Mouse (Mus musculus): ENCODE measurements around the gene Gm17428. TPM values are rescaled to one million over a fixed set of nuclear protein-coding genes. Genes with fewer than 3 reads are reported as not detected.

Gm17428 gene
- total and polyA plus RNA-seq, 3 experiments, result not detected

- Histone ChIP-seq H3K4me3 (no peak overlapping the region), H3K4me1 (ENCODE audit: control insufficient read depth, insufficient read depth, low read length) (peaks cover 13% of the 10 kb centered on the region), H3K27ac (peak overlapping the region; percentile 93), H3K36me3 (ENCODE audit: control insufficient read depth, insufficient read depth, low read length) (no peaks in the 10 kb centered on the region), H3K27me3 (ENCODE audit: control insufficient read depth, insufficient read depth, low read length) (no peaks in the 10 kb centered on the region), H3K9ac (ENCODE audit: low read depth, low read length) (no peak overlapping the region), H3K79me2 (replicated peaks; ENCODE audit: control insufficient read depth, insufficient read depth, low read length) (no peaks in the 10 kb centered on the region)
- TF ChIP-seq EP300 (IDR thresholded peaks at IDR 0.05; ENCODE audit: insufficient read depth, low read depth, low read length) (0 out of 2 replicates have a peak, but pooled peaks have one; percentile 60), CTCF (IDR thresholded peaks at IDR 0.05) (no peak), POLR2A (IDR thresholded peaks at IDR 0.05; ENCODE audit: insufficient read depth, low read depth, low read length) (peak; percentile 62; the same call in 1 of the 2 replicates)
- DNase-seq, result peak in 1 of 2 experiments; percentile 36
- intact Hi-C loops (cut with DNase I), result no loop called here
- 13% methylated on average over 7 of the region's 7 CpGs for WGBS
Observed at GRCm38 (mm10) chr14:55002687-55003120, 26.0 kb downstream of the Gm17428 start.

- Histone ChIP-seq H3K27ac (peak overlapping the region; percentile 93), H3K4me1 (ENCODE audit: control insufficient read depth, insufficient read depth, low read length) (peaks cover 13% of the 10 kb centered on the region), H3K79me2 (replicated peaks; ENCODE audit: control insufficient read depth, insufficient read depth, low read length) (no peaks in the 10 kb centered on the region), H3K27me3 (ENCODE audit: control insufficient read depth, insufficient read depth, low read length) (no peaks in the 10 kb centered on the region), H3K4me3 (no peak overlapping the region), H3K36me3 (ENCODE audit: control insufficient read depth, insufficient read depth, low read length) (no peaks in the 10 kb centered on the region), H3K9ac (ENCODE audit: low read depth, low read length) (peak overlapping the region; percentile 22; the same call in 1 of the 2 replicates)
- TF ChIP-seq POLR2A (IDR thresholded peaks at IDR 0.05; ENCODE audit: insufficient read depth, low read depth, low read length) (peak; percentile 68), CTCF (IDR thresholded peaks at IDR 0.05) (no peak), EP300 (IDR thresholded peaks at IDR 0.05; ENCODE audit: insufficient read depth, low read depth, low read length) (peak; percentile 87)
- intact Hi-C loops (cut with DNase I), result no loop called here
- DNase-seq, result peak; percentile 64 to 83
- WGBS, result 35% methylated on average over 18 of the region's 18 CpGs
Observed at GRCm38 (mm10) chr14:55003878-55004855, 27.4 kb downstream of the Gm17428 start.

GRCm38 (mm10) chr14:55005506-55005905, 28.8 kb downstream of the Gm17428 start:
- no peak overlapping the region for H3K4me3 ChIP-seq
- no peaks in the 10 kb centered on the region for H3K79me2 ChIP-seq (replicated peaks; ENCODE audit: control insufficient read depth, insufficient read depth, low read length)
- H3K27me3 ChIP-seq (ENCODE audit: control insufficient read depth, insufficient read depth, low read length), result no peaks in the 10 kb centered on the region
- peak overlapping the region; percentile 93 for H3K27ac ChIP-seq
- no peaks in the 10 kb centered on the region for H3K36me3 ChIP-seq (ENCODE audit: control insufficient read depth, insufficient read depth, low read length)
- DNase-seq, result no peak
- peaks cover 14% of the 10 kb centered on the region for H3K4me1 ChIP-seq (ENCODE audit: control insufficient read depth, insufficient read depth, low read length)
- 44% methylated on average over 2 of the region's 2 CpGs for WGBS
- intact Hi-C loops (cut with DNase I), result no loop called here
- TF ChIP-seq POLR2A (IDR thresholded peaks at IDR 0.05; ENCODE audit: insufficient read depth, low read depth, low read length) (peak; percentile 67), CTCF (IDR thresholded peaks at IDR 0.05) (no peak), EP300 (IDR thresholded peaks at IDR 0.05; ENCODE audit: insufficient read depth, low read depth, low read length) (peak; percentile 80)
- H3K9ac ChIP-seq (ENCODE audit: low read depth, low read length), result no peak overlapping the region

GRCm38 (mm10) chr14:55005967-55006366, 29.2 kb downstream of the Gm17428 start:
- H3K9ac ChIP-seq (ENCODE audit: low read depth, low read length), result no peak overlapping the region
- TF ChIP-seq POLR2A (IDR thresholded peaks at IDR 0.05; ENCODE audit: insufficient read depth, low read depth, low read length) (peak; percentile 17; the same call in 1 of the 2 replicates), EP300 (IDR thresholded peaks at IDR 0.05; ENCODE audit: insufficient read depth, low read depth, low read length) (peak; percentile 52; the same call in 1 of the 2 replicates), CTCF (IDR thresholded peaks at IDR 0.05) (no peak)
- H3K79me2 ChIP-seq (replicated peaks; ENCODE audit: control insufficient read depth, insufficient read depth, low read length), result no peaks in the 10 kb centered on the region
- no peak overlapping the region for H3K4me3 ChIP-seq
- WGBS, result 70% methylated on average over 8 of the region's 8 CpGs
- H3K36me3 ChIP-seq (ENCODE audit: control insufficient read depth, insufficient read depth, low read length), result no peaks in the 10 kb centered on the region
- DNase-seq, result no peak
- intact Hi-C loops (cut with DNase I), result no loop called here
- peaks cover 14% of the 10 kb centered on the region for H3K4me1 ChIP-seq (ENCODE audit: control insufficient read depth, insufficient read depth, low read length)
- peak overlapping the region; percentile 93 for H3K27ac ChIP-seq
- H3K27me3 ChIP-seq (ENCODE audit: control insufficient read depth, insufficient read depth, low read length), result no peaks in the 10 kb centered on the region

- no peak for DNase-seq
- intact Hi-C loops (cut with DNase I), result no loop called here
- no peak overlapping the region for H3K9ac ChIP-seq (ENCODE audit: low read depth, low read length)
- TF ChIP-seq POLR2A (IDR thresholded peaks at IDR 0.05; ENCODE audit: insufficient read depth, low read depth, low read length), result peak; percentile 59; the same call in 1 of the 2 replicates
- no peak for TF ChIP-seq CTCF (IDR thresholded peaks at IDR 0.05)
- TF ChIP-seq EP300 (IDR thresholded peaks at IDR 0.05; ENCODE audit: insufficient read depth, low read depth, low read length), result peak; percentile 70
- no peak overlapping the region for H3K4me3 ChIP-seq
- no peaks in the 10 kb centered on the region for H3K79me2 ChIP-seq (replicated peaks; ENCODE audit: control insufficient read depth, insufficient read depth, low read length)
- H3K4me1 ChIP-seq (ENCODE audit: control insufficient read depth, insufficient read depth, low read length), result peaks cover 14% of the 10 kb centered on the region
- no peaks in the 10 kb centered on the region for H3K36me3 ChIP-seq (ENCODE audit: control insufficient read depth, insufficient read depth, low read length)
- H3K27me3 ChIP-seq (ENCODE audit: control insufficient read depth, insufficient read depth, low read length), result no peaks in the 10 kb centered on the region
- WGBS, result 43% methylated on average over 3 of the region's 3 CpGs
- peak overlapping the region; percentile 93; the same call in 1 of the 2 replicates for H3K27ac ChIP-seq
Observed at GRCm38 (mm10) chr14:55006541-55006940, 29.8 kb downstream of the Gm17428 start.
